Mouse (Mus musculus): ENCODE measurements at regions not wholly inside any gene's neighbourhood (a gene's known extent, or its start where the extent isn't known, plus 50 kb on each side); places are given as distances from the start of the nearest gene placed in this dataset.

GRCm38 (mm10) chr12:12866590-12866989 lies 75.1 kb downstream of the Mycn start:
- no peak for TF ChIP-seq EP300 (IDR thresholded peaks at IDR 0.05; ENCODE audit: low read depth)
- no peak for TF ChIP-seq CTCF (IDR thresholded peaks at IDR 0.05; ENCODE audit: low read depth)

All from liver, postnatal 0 days (tissue).